Mouse (Mus musculus) lung, embryonic 14.5 days (tissue): ENCODE measurements at regions not wholly inside any gene's neighbourhood (a gene's known extent, or its start where the extent isn't known, plus 50 kb on each side); places are given as distances from the start of the nearest gene placed in this dataset.
A peak's percentile ranks its signal among the peaks of the same experiment; 100 is the strongest.
"Not testable (repeated sequence)": the region's sequence is repeated elsewhere in the genome, so short reads cannot be mapped to it uniquely, and the experiment has no call there.

Experiments
- ATAC-seq: fragments of 200-750 bp; cut with Nextera tagmentation; 2 replicates; pipeline ENCODE4 v1.8.0; 2017; ENCODE audit warnings: mild to moderate bottlenecking, moderate TSS enrichment, moderate library complexity; ENCODE audit not compliant: insufficient read depth
- DNase-seq: peaks from one replicate; pipeline ENCODE4 v3.0.0-alpha.2; 2015
- H3K27ac ChIP-seq: fragments of 300-500 bp; sonication (generic); 2 replicates; pipeline ENCODE4 v1.5.1; 2014; ENCODE audit warnings: low read depth, mild to moderate bottlenecking, moderate library complexity
- H3K27me3 ChIP-seq: fragments of 300-500 bp; sonication (generic); 2 replicates; pipeline ENCODE4 v1.6.1; 2014; ENCODE audit warnings: low read length, control low read depth; ENCODE audit not compliant: insufficient read depth
- H3K36me3 ChIP-seq: fragments of 300-500 bp; sonication (generic); 2 replicates; pipeline ENCODE4 v1.6.1; 2014; ENCODE audit warnings: control low read depth; ENCODE audit not compliant: insufficient read depth
- H3K4me1 ChIP-seq: fragments of 300-500 bp; sonication (generic); 2 replicates; pipeline ENCODE4 v1.6.1; 2014; ENCODE audit warnings: antibody characterized with exemption, control low read depth; ENCODE audit not compliant: insufficient read depth
- H3K4me2 ChIP-seq: fragments of 300-500 bp; sonication (generic); 2 replicates; pipeline ENCODE4 v1.6.1; 2014; ENCODE audit warnings: mild to moderate bottlenecking
- H3K4me3 ChIP-seq: fragments of 300-500 bp; sonication (generic); 2 replicates; pipeline ENCODE4 v1.5.1; 2014; ENCODE audit warnings: low read depth, low read length
- H3K9ac ChIP-seq: fragments of 300-500 bp; sonication (generic); 2 replicates; pipeline ENCODE4 v1.6.1; 2014
- H3K9me3 ChIP-seq: fragments of 300-500 bp; sonication (generic); 2 replicates; pipeline ENCODE4 v1.6.1; 2016; ENCODE audit warnings: low read depth, low read length, control low read depth
- CTCF ChIP-seq: IDR thresholded peaks from 2 replicates; pipeline ENCODE4 v1.5.1; 2016; ENCODE audit warnings: antibody characterized with exemption, low read depth
- WGBS: fragments of 180-500 bp; shearing (Covaris S2); extraction: QIAGEN DNeasy Blood & Tissue Kit; methylation state at CpG from one replicate; pipeline ENCODE4 v1.1.7; 2014; 5-methylcytosine and 5-hydroxymethylcytosine counted together

DNA sequence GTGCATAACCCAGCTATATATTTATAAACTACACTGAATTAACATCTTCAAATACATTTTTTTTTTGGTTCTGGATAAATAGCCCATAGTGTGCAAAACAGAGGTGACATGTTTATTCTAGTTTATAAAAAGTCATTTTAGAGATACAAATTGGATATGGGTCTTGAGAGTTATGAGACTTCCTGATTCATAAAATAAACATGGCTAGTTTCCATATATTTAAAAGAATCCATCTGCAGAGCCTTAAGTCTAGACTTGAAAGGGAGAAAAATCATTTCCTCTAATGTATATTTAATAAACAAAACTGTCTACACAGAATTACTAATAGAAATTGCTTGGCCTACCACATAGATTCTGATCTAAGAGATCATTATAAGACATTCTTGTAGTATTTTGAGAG, 287.3 kb downstream of the Grxcr1 start:
- no peak overlapping the region for H3K4me3 ChIP-seq
- no peaks in the 10 kb centered on the region for H3K4me1 ChIP-seq
- TF ChIP-seq CTCF = no peak
- H3K4me2 ChIP-seq = no peak overlapping the region
- DNase-seq = peak; percentile 73
- no peaks in the 10 kb centered on the region for H3K9me3 ChIP-seq
- ATAC-seq = peak; percentile 82
- no peaks in the 10 kb centered on the region for H3K36me3 ChIP-seq
- H3K27me3 ChIP-seq = no peaks in the 10 kb centered on the region
- no peak overlapping the region for H3K27ac ChIP-seq
- no peak overlapping the region for H3K9ac ChIP-seq

DNA sequence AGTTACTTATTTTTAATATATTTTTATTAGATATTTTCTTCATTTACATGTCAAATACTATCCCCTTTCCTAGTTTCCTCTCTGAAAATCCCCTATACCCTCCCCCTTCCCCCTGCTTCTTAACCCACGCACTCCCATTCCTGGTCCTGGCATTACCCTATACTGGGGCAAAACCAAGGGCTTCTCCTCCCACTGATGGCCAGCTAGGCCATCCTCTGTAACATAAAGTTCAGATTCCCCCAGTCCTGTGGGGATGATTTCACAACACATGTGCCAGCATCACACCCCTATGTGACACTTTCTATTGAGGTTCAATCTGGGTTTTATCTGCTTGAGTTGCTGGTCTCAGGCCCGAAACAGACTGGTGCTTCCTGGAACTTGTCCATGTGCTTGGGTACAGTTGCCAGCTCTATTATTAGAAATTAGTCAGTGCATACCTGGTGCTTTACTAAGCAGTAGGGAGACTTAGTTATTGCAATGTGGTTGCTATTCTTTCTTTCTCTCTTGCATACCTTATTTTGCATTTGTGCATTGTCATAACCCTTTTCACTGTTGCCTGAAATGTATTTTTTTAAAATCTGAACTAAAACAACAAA, 295.5 kb downstream of the Grxcr1 start:
- H3K4me2 ChIP-seq = no peak overlapping the region
- H3K4me1 ChIP-seq = no peaks in the 10 kb centered on the region
- H3K9ac ChIP-seq = no peak overlapping the region
- TF ChIP-seq CTCF = no peak
- no peak overlapping the region for H3K27ac ChIP-seq
- H3K4me3 ChIP-seq = no peak overlapping the region
- no peak for ATAC-seq
- DNase-seq = no peak
- H3K36me3 ChIP-seq = no peaks in the 10 kb centered on the region
- no peaks in the 10 kb centered on the region for H3K27me3 ChIP-seq
- H3K9me3 ChIP-seq = no peaks in the 10 kb centered on the region
- WGBS = 90% methylated on average over 2 of the region's 2 CpGs

- no peaks in the 10 kb centered on the region for H3K9me3 ChIP-seq
- H3K4me1 ChIP-seq = no peaks in the 10 kb centered on the region
- DNase-seq = no peak
- no peaks in the 10 kb centered on the region for H3K36me3 ChIP-seq
- H3K27me3 ChIP-seq = no peaks in the 10 kb centered on the region
- 59% methylated on average over 3 of the region's 3 CpGs for whole genome bisulfite sequencing
- no peak overlapping the region for H3K9ac ChIP-seq
- no peak overlapping the region for H3K4me2 ChIP-seq
- no peak overlapping the region for H3K27ac ChIP-seq
- ATAC-seq = peak; percentile 52; the same call in 1 of the 2 replicates
- no peak for TF ChIP-seq CTCF
- no peak overlapping the region for H3K4me3 ChIP-seq
Observed at GRCm38 (mm10) chr5:68329311-68329710, 297.7 kb downstream of the Grxcr1 start.

- no peak overlapping the region for H3K9ac ChIP-seq
- ATAC-seq = peak; percentile 54; the same call in 1 of the 2 replicates
Observed at GRCm38 (mm10) chr5:68329828-68330227, 298.2 kb downstream of the Grxcr1 start.

DNA sequence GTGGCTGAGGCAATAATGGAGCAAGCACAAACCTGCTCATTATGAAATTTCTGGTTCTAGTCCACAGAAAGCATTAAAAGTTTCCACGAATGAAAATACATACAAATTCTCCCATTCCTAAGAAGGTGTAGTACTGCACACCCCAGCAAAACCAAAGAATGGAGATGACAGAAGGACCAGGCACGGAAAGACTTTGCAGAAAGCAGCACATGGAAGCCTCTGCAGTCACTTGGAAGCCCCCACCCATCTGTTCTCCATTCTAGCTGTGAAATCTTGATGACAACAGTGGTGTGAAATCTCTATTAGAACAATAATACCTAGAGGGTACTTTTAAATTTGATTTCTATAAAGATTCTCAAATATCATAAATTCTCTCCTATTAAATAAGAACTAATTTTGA, 319.3 kb downstream of the Grxcr1 start:
- no peak overlapping the region for H3K4me3 ChIP-seq
- no peak overlapping the region for H3K9ac ChIP-seq
- no peak for TF ChIP-seq CTCF
- no peak overlapping the region for H3K27ac ChIP-seq
- no peaks in the 10 kb centered on the region for H3K9me3 ChIP-seq
- no peaks in the 10 kb centered on the region for H3K36me3 ChIP-seq
- WGBS = 61% methylated on average over 2 of the region's 2 CpGs
- no peaks in the 10 kb centered on the region for H3K4me1 ChIP-seq
- H3K4me2 ChIP-seq = no peak overlapping the region
- DNase-seq (no peak), ATAC-seq (no peak)
- H3K27me3 ChIP-seq = no peaks in the 10 kb centered on the region

More at GRCm38 (mm10) chr5:68329828-68330227, 298.2 kb downstream of the Grxcr1 start:
- Histone ChIP-seq H3K4me1 (no peaks in the 10 kb centered on the region), H3K9me3 (no peaks in the 10 kb centered on the region), H3K4me2 (no peak overlapping the region), H3K27ac (no peak overlapping the region), H3K4me3 (no peak overlapping the region), H3K36me3 (no peaks in the 10 kb centered on the region), H3K27me3 (no peaks in the 10 kb centered on the region)
- WGBS = 49% methylated on average over 2 of the region's 2 CpGs
- no peak for TF ChIP-seq CTCF
- DNase-seq = no peak

DNA sequence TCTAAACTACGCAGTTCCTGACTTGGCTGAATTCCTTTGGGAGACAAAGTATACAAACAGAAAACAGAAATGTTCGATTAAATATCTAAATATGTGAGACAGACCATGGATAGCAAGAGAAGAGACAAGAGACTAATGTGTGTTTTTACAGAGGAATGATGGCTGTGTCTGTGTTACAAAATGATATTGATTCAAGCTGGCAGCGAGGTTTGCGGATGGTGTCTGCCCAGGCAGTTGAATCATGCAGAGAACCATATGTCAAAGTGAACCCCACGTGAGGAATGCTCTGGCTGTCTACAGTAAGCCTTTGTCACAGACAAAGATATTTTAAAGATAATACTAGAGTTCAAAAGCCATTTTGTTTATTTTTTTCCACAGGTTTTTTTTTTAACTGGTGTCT, 320.2 kb downstream of the Grxcr1 start:
- no peak for TF ChIP-seq CTCF
- Histone ChIP-seq H3K4me2 (no peak overlapping the region), H3K36me3 (no peaks in the 10 kb centered on the region), H3K4me3 (no peak overlapping the region), H3K27me3 (no peaks in the 10 kb centered on the region), H3K9me3 (no peaks in the 10 kb centered on the region), H3K9ac (no peak overlapping the region), H3K4me1 (no peaks in the 10 kb centered on the region), H3K27ac (no peak overlapping the region)
- 32% methylated on average over 5 of the region's 5 CpGs for WGBS
- ATAC-seq (peak; percentile 44; the same call in 1 of the 2 replicates), DNase-seq (peak; percentile 26)

- Histone ChIP-seq H3K4me2 (no peak overlapping the region), H3K9ac (no peak overlapping the region), H3K36me3 (no peaks in the 10 kb centered on the region), H3K27me3 (no peaks in the 10 kb centered on the region), H3K4me1 (no peaks in the 10 kb centered on the region), H3K9me3 (no peaks in the 10 kb centered on the region), H3K4me3 (no peak overlapping the region), H3K27ac (no peak overlapping the region)
- DNase-seq (no peak), ATAC-seq (no peak)
- no peak for TF ChIP-seq CTCF
- WGBS = 64% methylated on average over 4 of the region's 4 CpGs
Observed at GRCm38 (mm10) chr5:68353211-68353610, 321.6 kb downstream of the Grxcr1 start.

DNA sequence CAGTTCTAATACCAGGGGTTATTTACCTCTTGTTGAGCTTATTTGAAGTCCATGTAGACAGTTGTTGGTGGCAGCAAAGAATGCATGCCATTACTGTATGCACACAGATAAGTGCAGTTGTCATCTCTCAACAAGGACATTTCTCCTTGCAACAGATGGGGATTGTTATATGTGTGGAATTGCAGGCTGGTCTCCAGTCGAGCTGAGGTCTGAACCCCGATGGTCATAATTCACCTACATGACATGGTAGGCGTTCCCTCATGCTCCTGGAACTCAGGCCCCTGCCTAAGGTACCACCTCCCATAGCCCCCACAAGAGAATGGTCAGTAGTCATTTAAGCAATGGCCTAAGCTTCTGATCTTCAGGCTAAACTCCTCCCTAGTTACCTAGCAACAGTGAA, 322.2 kb downstream of the Grxcr1 start:
- H3K36me3 ChIP-seq, H3K27ac ChIP-seq, H3K27me3 ChIP-seq, H3K9me3 ChIP-seq, H3K4me1 ChIP-seq, H3K4me3 ChIP-seq, H3K9ac ChIP-seq, ATAC-seq, H3K4me2 ChIP-seq, DNase-seq: not testable (repeated sequence)
- 59% methylated on average over 3 of the region's 3 CpGs for whole genome bisulfite sequencing
